Mouse (Mus musculus) heart, postnatal 0 days (tissue): ENCODE results near the gene Vps72.

Source experiments
- CTCF ChIP-seq: IDR thresholded peaks from 2 replicates; pipeline ENCODE4 v1.5.1; 2016; ENCODE audit warnings: antibody characterized with exemption, control low read depth, low read depth
- EP300 ChIP-seq: IDR thresholded peaks from 2 replicates; pipeline ENCODE4 v1.6.1; 2016; ENCODE audit warnings: antibody characterized with exemption, low read depth

- TF ChIP-seq CTCF (no peak), EP300 (no peak)
Observed at GRCm38 (mm10) chr3:95088071-95088470, 22.8 kb upstream of the Vps72 start.
